Mouse (Mus musculus): ENCODE measurements at regions not wholly inside any gene's neighbourhood (a gene's known extent, or its start where the extent isn't known, plus 50 kb on each side); places are given as distances from the start of the nearest gene placed in this dataset.
A peak's percentile ranks its signal among the peaks of the same experiment; 100 is the strongest.

GRCm38 (mm10) chr2:50657826-50658225, 361.2 kb upstream of the Mmadhc start:
- no peak for DNase-seq (ENCODE audit: low read depth)
- no peak for TF ChIP-seq CTCF (IDR thresholded peaks at IDR 0.05; ENCODE audit: borderline replicate concordance, extremely low read depth, insufficient read depth, insufficient read length)
- TF ChIP-seq POLR2A (IDR thresholded peaks at IDR 0.05; ENCODE audit: borderline replicate concordance, extremely low read depth, insufficient read depth, insufficient read length, poor library complexity, severe bottlenecking), result no peak

GRCm38 (mm10) chr2:50656351-50656750, 359.8 kb upstream of the Mmadhc start:
- TF ChIP-seq CTCF (IDR thresholded peaks at IDR 0.05; ENCODE audit: borderline replicate concordance, extremely low read depth, insufficient read depth, insufficient read length), result no peak
- TF ChIP-seq POLR2A (IDR thresholded peaks at IDR 0.05; ENCODE audit: borderline replicate concordance, extremely low read depth, insufficient read depth, insufficient read length, poor library complexity, severe bottlenecking), result no peak
- no peak for DNase-seq (ENCODE audit: low read depth)

GRCm38 (mm10) chr2:50654953-50655324, 358.3 kb upstream of the Mmadhc start:
- TF ChIP-seq CTCF (IDR thresholded peaks at IDR 0.05; ENCODE audit: borderline replicate concordance, extremely low read depth, insufficient read depth, insufficient read length) (no peak), POLR2A (IDR thresholded peaks at IDR 0.05; ENCODE audit: borderline replicate concordance, extremely low read depth, insufficient read depth, insufficient read length, poor library complexity, severe bottlenecking) (no peak)
- peak; percentile 90 for DNase-seq (ENCODE audit: low read depth)

- TF ChIP-seq CTCF (IDR thresholded peaks at IDR 0.05; ENCODE audit: borderline replicate concordance, extremely low read depth, insufficient read depth, insufficient read length) (no peak), POLR2A (IDR thresholded peaks at IDR 0.05; ENCODE audit: borderline replicate concordance, extremely low read depth, insufficient read depth, insufficient read length, poor library complexity, severe bottlenecking) (no peak)
- peak; percentile 61 for DNase-seq (ENCODE audit: low read depth)
Measured at GRCm38 (mm10) chr2:50654221-50654952, 357.8 kb upstream of the Mmadhc start.

- TF ChIP-seq CTCF (IDR thresholded peaks at IDR 0.05; ENCODE audit: borderline replicate concordance, extremely low read depth, insufficient read depth, insufficient read length) (no peak), POLR2A (IDR thresholded peaks at IDR 0.05; ENCODE audit: borderline replicate concordance, extremely low read depth, insufficient read depth, insufficient read length, poor library complexity, severe bottlenecking) (no peak)
- DNase-seq (ENCODE audit: low read depth), result no peak
Measured at GRCm38 (mm10) chr2:50653121-50653615, 356.6 kb upstream of the Mmadhc start.

GRCm38 (mm10) chr2:50649656-50650055, 353.1 kb upstream of the Mmadhc start:
- DNase-seq (ENCODE audit: low read depth), result no peak
- TF ChIP-seq CTCF (IDR thresholded peaks at IDR 0.05; ENCODE audit: borderline replicate concordance, extremely low read depth, insufficient read depth, insufficient read length), result no peak
- no peak for TF ChIP-seq POLR2A (IDR thresholded peaks at IDR 0.05; ENCODE audit: borderline replicate concordance, extremely low read depth, insufficient read depth, insufficient read length, poor library complexity, severe bottlenecking)

GRCm38 (mm10) chr2:50643219-50643618, 346.6 kb upstream of the Mmadhc start:
- TF ChIP-seq POLR2A (IDR thresholded peaks at IDR 0.05; ENCODE audit: borderline replicate concordance, extremely low read depth, insufficient read depth, insufficient read length, poor library complexity, severe bottlenecking) (no peak), CTCF (IDR thresholded peaks at IDR 0.05; ENCODE audit: borderline replicate concordance, extremely low read depth, insufficient read depth, insufficient read length) (no peak)

GRCm38 (mm10) chr2:50642198-50642597, 345.6 kb upstream of the Mmadhc start:
- TF ChIP-seq POLR2A (IDR thresholded peaks at IDR 0.05; ENCODE audit: borderline replicate concordance, extremely low read depth, insufficient read depth, insufficient read length, poor library complexity, severe bottlenecking), result no peak
- no peak for TF ChIP-seq CTCF (IDR thresholded peaks at IDR 0.05; ENCODE audit: borderline replicate concordance, extremely low read depth, insufficient read depth, insufficient read length)
- no peak for DNase-seq (ENCODE audit: low read depth)

More at GRCm38 (mm10) chr2:50643219-50643618, 346.6 kb upstream of the Mmadhc start:
- no peak for DNase-seq (ENCODE audit: low read depth)

- DNase-seq (ENCODE audit: low read depth), result peak; percentile 49
- TF ChIP-seq CTCF (IDR thresholded peaks at IDR 0.05; ENCODE audit: borderline replicate concordance, extremely low read depth, insufficient read depth, insufficient read length), result no peak
- TF ChIP-seq POLR2A (IDR thresholded peaks at IDR 0.05; ENCODE audit: borderline replicate concordance, extremely low read depth, insufficient read depth, insufficient read length, poor library complexity, severe bottlenecking), result no peak
Measured at GRCm38 (mm10) chr2:50635896-50636295, 339.3 kb upstream of the Mmadhc start.

GRCm38 (mm10) chr2:50631786-50632185, 335.2 kb upstream of the Mmadhc start:
- TF ChIP-seq CTCF (IDR thresholded peaks at IDR 0.05; ENCODE audit: borderline replicate concordance, extremely low read depth, insufficient read depth, insufficient read length), result no peak
- TF ChIP-seq POLR2A (IDR thresholded peaks at IDR 0.05; ENCODE audit: borderline replicate concordance, extremely low read depth, insufficient read depth, insufficient read length, poor library complexity, severe bottlenecking), result no peak
- DNase-seq (ENCODE audit: low read depth), result no peak

GRCm38 (mm10) chr2:50627501-50627900, 330.9 kb upstream of the Mmadhc start:
- no peak for TF ChIP-seq CTCF (IDR thresholded peaks at IDR 0.05; ENCODE audit: borderline replicate concordance, extremely low read depth, insufficient read depth, insufficient read length)
- TF ChIP-seq POLR2A (IDR thresholded peaks at IDR 0.05; ENCODE audit: borderline replicate concordance, extremely low read depth, insufficient read depth, insufficient read length, poor library complexity, severe bottlenecking), result no peak

GRCm38 (mm10) chr2:50625233-50625749, 328.7 kb upstream of the Mmadhc start:
- DNase-seq (ENCODE audit: low read depth), result no peak
- no peak for TF ChIP-seq CTCF (IDR thresholded peaks at IDR 0.05; ENCODE audit: borderline replicate concordance, extremely low read depth, insufficient read depth, insufficient read length)
- TF ChIP-seq POLR2A (IDR thresholded peaks at IDR 0.05; ENCODE audit: borderline replicate concordance, extremely low read depth, insufficient read depth, insufficient read length, poor library complexity, severe bottlenecking), result no peak

More at GRCm38 (mm10) chr2:50627501-50627900, 330.9 kb upstream of the Mmadhc start:
- DNase-seq (ENCODE audit: low read depth), result no peak

All from brain, embryonic 14.5 days (tissue).